Mouse (Mus musculus) 416B (cell line): ENCODE measurements around the gene Igsf1.
A peak's percentile ranks its signal among the peaks of the same experiment; 100 is the strongest.

Experiments used
- DNase-seq: peaks from one replicate; pipeline ENCODE4 v3.0.0; 2011; ENCODE audit warnings: low read depth

Gene Igsf1

GRCm38 (mm10) chrX:49797213-49798019 is at the start of gene Igsf1:
TSS of gene Igsf1 (minus strand) at chrX:49797749.
- no peak for DNase-seq

- DNase-seq, result peak; percentile 15
These were observed 26.7 kb downstream of the Igsf1 start for GRCm38 (mm10) chrX:49770828-49771227.

- no peak for DNase-seq
These were observed 52.4 kb downstream of the Igsf1 start for GRCm38 (mm10) chrX:49745192-49745591.

- DNase-seq, result no peak
These were observed 62.6 kb downstream of the Igsf1 start, which contains the start of gene Olfr1321 for GRCm38 (mm10) chrX:49734959-49735358. TSS of gene Olfr1321 (minus strand) at chrX:49735059.
